Mouse (Mus musculus): ENCODE results near the gene Lrp6.

The Lrp6 gene

GRCm38 (mm10) chr6:134498518-134498917 lies 68.2 kb downstream of the Lrp6 start:
- DNase-seq (ENCODE audit: low read depth, low spot score): no peak

GRCm38 (mm10) chr6:134494828-134495698 lies 71.7 kb downstream of the Lrp6 start:
- no peak for DNase-seq (ENCODE audit: low read depth, low spot score)

GRCm38 (mm10) chr6:134489637-134490036 lies 77.1 kb downstream of the Lrp6 start:
- DNase-seq (ENCODE audit: low read depth, low spot score): no peak

GRCm38 (mm10) chr6:134489130-134489529 lies 77.6 kb downstream of the Lrp6 start:
- DNase-seq (ENCODE audit: low read depth, low spot score): no peak

- no peak for DNase-seq (ENCODE audit: low read depth, low spot score)
Measured at GRCm38 (mm10) chr6:134486318-134486717, 80.4 kb downstream of the Lrp6 start.

GRCm38 (mm10) chr6:134479481-134479880 lies 87.3 kb downstream of the Lrp6 start:
- DNase-seq (ENCODE audit: low read depth, low spot score): no peak

- no peak for DNase-seq (ENCODE audit: low read depth, low spot score)
Measured at GRCm38 (mm10) chr6:134473143-134473561, 93.6 kb downstream of the Lrp6 start.

- DNase-seq (ENCODE audit: low read depth, low spot score): no peak
Measured at GRCm38 (mm10) chr6:134470857-134471256, 95.9 kb downstream of the Lrp6 start.

- no peak for DNase-seq (ENCODE audit: low read depth, low spot score)
Measured at GRCm38 (mm10) chr6:134469297-134469696, 97.5 kb downstream of the Lrp6 start.

GRCm38 (mm10) chr6:134466671-134467229 lies 100.0 kb downstream of the Lrp6 start:
- DNase-seq (ENCODE audit: low read depth, low spot score): no peak

- no peak for DNase-seq (ENCODE audit: low read depth, low spot score)
Measured at GRCm38 (mm10) chr6:134461175-134461574, 105.6 kb downstream of the Lrp6 start.

- DNase-seq (ENCODE audit: low read depth, low spot score): no peak
Measured at GRCm38 (mm10) chr6:134458376-134458775, 108.4 kb downstream of the Lrp6 start.

- DNase-seq (ENCODE audit: low read depth, low spot score): no peak
Measured at GRCm38 (mm10) chr6:134454093-134454492, 112.7 kb downstream of the Lrp6 start.

- DNase-seq (ENCODE audit: low read depth, low spot score): no peak
Measured at GRCm38 (mm10) chr6:134450661-134451119, 116.1 kb downstream of the Lrp6 start.

- no peak for DNase-seq (ENCODE audit: low read depth, low spot score)
Measured at GRCm38 (mm10) chr6:134449958-134450357, 116.8 kb downstream of the Lrp6 start.

- no peak for DNase-seq (ENCODE audit: low read depth, low spot score)
Measured at GRCm38 (mm10) chr6:134448451-134448850, 118.3 kb downstream of the Lrp6 start.

GRCm38 (mm10) chr6:134443925-134444324 lies 122.8 kb downstream of the Lrp6 start:
- no peak for DNase-seq (ENCODE audit: low read depth, low spot score)

GRCm38 (mm10) chr6:134443198-134443904 lies 123.4 kb downstream of the Lrp6 start:
- DNase-seq (ENCODE audit: low read depth, low spot score): no peak

- no peak for DNase-seq (ENCODE audit: low read depth, low spot score)
Measured at GRCm38 (mm10) chr6:134442219-134442618, 124.5 kb downstream of the Lrp6 start.

GRCm38 (mm10) chr6:134441716-134442115 lies 125.0 kb downstream of the Lrp6 start:
- no peak for DNase-seq (ENCODE audit: low read depth, low spot score)

GRCm38 (mm10) chr6:134440023-134440422 lies 126.7 kb downstream of the Lrp6 start:
- DNase-seq (ENCODE audit: low read depth, low spot score): no peak

- DNase-seq (ENCODE audit: low read depth, low spot score): peak; percentile 15
Measured at GRCm38 (mm10) chr6:134439401-134440021, 127.3 kb downstream of the Lrp6 start.
